Mouse (Mus musculus) kidney, postnatal 4 days (tissue): ENCODE results near the gene March2.
"Not testable (repeated sequence)": the region's sequence is repeated elsewhere in the genome, so short reads cannot be mapped to it uniquely, and the experiment has no call there.

Source experiments
- DNase-seq, 2 experiments: peaks; one replicate each; pipeline ENCODE4 v3.0.0; 2021; ENCODE audit warnings: mixed read lengths in 2 of 2

Gene March2

DNA sequence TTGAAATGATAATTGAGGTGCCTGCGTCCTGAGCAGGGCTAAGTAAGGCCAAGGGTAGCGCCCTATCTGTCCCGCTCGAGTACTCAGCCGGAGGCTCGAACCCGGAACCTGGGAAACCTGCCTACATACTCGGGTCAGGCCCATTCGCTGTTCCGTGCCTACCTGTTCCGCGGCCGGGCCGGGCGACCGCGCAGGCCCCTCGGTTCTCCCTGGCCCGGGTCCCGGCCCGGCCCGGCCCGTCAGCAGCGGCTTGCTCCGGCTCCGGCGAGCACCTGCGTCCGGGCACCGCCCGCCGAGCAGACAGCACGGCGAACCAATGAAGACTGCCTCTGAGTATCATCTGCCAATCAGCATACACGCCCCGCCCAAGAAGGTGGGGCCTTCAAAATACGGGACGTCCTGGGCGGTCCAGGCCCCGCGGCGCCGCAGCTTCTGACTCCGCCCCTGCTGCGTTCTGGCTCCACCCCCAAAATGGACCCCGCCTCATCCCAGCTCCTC lies at the start of gene March2:
Gene March2 (minus strand): TSS at position 287 of the 498 bp plus-strand sequence.
- peak; percentile 99 for DNase-seq

- DNase-seq, result no peak
Measured at GRCm38 (mm10) chr17:33766389-33766788, 47.9 kb upstream of the March2 start.

- peak; percentile 99 to 100 for DNase-seq
Measured at GRCm38 (mm10) chr17:33760255-33761165, 42.0 kb upstream of the March2 start, which contains the start of gene Rab11b. Rab11b (minus strand) TSS chr17:33760530.

DNA sequence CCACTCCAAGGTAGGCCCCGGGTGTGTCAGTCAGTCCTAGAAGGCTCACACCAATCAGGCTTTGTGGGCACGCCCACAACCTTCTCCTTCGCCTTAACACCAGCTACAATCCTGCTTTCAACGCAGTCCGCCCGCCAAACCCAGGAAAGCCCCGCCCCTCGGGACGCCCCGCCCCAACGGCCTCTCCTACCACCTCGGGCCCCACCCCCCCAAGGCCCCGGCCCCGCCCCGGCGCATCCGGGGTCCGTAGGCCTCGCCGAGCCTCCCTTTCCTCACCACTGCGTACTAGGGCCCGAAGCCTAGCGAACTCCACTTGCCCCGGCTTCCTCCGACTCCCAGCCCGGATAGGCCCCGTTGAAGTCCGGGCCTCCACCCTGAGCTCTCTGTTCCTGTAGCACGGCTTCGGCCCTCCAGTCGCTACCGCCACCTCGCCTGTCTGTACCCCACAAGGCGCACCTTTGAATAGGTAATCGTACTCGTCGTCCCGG lies 41.3 kb upstream of the March2 start:
- peak; percentile 99 for DNase-seq

DNA sequence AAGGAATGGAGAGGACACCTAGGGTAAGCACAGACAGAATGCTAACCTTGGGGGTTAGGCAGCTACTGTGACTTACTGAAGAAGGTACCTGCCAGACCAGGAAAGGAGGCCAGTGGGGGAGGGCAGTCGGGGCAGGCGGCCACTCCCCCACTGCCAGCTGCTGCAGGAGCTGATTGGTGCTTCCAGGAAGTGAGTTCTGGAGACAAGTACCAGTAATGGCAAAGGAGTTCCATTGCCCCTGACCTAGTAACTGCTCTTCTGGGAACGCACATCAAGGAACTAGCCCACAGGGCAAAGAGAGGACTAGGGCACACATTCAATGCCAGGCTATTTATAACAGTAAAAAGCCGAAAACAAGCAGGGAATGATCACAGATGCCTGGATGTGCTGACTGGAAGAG lies 38.8 kb upstream of the March2 start:
- DNase-seq, result peak; percentile 42 to 56

DNA sequence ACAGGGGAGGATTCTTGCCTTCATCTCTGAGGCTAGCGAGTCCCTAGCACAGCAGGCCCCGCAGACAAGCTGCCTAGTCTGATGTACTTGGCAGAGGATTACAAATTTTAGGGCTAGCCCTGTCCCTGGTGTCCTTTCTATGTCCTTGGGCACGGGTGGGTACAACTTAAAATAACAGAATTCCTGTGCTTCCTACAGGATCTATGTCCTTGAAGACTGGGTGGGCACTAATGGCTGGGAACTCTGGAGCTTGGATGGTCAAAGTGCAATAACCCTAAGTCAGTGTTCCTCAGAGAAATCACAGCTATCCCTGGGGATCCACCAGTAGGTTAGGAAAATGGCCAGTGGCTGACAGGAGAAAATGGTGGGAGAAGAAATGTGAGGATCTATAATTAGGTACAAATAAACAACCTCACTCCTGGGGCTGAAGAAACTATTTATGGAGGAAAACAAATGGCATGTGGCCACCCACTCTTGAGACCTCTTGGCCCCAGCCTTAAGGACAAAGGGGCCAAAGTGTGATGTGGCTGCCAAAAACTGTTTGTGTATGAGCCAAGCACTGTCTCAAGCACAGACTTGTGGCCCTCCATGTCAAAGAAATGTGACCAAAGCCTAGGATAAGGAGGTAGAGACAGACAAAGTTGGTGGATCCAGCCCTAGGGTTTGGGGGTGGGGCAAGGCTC lies 37.8 kb upstream of the March2 start:
- DNase-seq, result no peak

DNA sequence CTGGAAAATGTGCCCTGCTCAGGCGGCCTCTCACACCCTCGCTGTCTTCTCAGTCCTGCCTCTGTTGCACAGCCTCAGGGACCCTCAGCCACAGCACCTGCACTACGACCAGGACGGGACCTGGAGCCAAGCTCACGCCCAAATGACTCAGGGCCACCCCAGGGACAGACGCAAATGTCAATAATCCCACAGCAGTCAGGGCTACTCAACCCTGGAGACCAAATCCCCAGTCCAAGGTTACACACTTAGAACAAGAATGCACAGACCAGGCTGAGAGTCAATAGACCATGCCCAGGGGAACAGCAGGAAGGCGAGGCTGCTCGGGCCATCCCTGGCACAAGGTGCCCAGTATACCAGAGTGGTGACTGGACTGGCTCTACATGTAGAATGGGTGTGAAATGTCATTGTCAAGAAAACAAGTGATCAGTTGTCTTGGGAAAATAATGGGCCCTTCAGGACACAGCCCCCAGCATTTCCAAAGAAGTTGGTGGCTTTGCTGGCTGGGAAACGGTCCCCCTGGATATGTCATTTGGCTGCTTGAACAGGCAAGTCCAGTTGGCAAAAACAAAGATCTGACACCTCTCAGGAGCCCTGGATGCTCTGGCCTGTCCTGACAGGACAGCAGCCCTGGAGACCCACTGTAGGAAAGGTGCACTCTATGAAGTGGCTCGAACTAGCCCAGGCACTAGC lies 37.1 kb upstream of the March2 start:
- peak in 1 of 2 experiments; percentile 30 for DNase-seq

- no peak for DNase-seq
Measured at GRCm38 (mm10) chr17:33754656-33755055, 36.2 kb upstream of the March2 start.

DNA sequence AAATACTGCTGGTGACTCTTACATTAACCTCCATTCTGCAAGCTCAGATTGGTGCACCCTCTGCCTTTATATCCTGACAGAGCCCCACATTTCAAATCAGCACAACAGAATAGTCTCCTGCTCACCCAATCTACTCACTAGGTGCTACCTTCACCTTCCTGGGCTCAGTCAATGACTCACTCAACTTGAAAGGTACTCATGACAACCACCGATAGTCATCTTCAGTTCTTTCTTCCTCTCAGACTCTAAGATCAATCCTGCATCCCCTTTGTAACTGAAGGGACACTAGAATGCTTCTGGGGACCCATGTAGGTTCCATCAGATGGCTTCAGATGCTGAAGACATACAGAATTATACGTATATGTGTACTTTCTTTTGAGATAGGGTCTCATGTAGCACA lies 33.8 kb upstream of the March2 start:
- no peak for DNase-seq

DNA sequence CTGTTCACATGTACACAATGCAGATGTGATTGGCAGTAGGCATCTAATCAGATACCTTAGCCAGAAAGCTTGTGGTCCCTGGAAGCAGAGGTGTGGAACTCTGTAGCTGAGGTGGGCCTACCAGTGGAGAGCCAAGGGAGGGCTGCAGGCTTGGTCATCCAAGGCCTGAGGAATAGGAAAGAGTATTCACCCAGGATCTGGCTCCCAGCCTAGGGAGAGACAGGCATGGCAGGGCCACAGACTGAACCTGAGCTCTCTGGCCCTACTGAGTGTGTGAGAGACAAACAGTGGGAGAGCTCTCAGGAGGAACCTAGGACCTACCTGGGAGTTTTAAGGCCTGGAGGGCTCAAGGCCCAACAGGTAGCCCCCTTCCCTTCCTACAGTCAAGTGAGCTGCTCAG lies 32.7 kb upstream of the March2 start:
- DNase-seq, result no peak

DNA sequence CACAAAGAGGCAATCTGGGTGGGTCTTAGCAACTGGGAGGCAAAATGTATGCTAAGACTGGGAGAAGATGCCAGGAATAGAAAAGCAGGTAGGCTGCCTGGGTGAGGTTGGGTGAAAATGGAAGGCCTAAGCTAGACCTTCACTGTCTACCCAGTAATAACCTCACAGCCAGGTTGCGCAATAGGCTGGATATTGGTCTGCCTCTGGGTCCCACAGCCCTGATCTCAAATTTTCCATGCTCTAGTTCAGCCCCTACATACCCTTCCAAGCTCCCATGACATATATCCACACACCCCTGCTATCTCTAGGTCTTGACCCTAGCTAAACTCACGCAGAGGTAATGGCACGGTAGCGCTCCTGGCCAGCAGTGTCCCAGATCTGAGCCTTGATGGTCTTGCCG lies 31.0 kb upstream of the March2 start:
- no peak for DNase-seq

GRCm38 (mm10) chr17:33746011-33746410 lies 27.5 kb upstream of the March2 start:
- DNase-seq, result peak; percentile 41 to 53

DNA sequence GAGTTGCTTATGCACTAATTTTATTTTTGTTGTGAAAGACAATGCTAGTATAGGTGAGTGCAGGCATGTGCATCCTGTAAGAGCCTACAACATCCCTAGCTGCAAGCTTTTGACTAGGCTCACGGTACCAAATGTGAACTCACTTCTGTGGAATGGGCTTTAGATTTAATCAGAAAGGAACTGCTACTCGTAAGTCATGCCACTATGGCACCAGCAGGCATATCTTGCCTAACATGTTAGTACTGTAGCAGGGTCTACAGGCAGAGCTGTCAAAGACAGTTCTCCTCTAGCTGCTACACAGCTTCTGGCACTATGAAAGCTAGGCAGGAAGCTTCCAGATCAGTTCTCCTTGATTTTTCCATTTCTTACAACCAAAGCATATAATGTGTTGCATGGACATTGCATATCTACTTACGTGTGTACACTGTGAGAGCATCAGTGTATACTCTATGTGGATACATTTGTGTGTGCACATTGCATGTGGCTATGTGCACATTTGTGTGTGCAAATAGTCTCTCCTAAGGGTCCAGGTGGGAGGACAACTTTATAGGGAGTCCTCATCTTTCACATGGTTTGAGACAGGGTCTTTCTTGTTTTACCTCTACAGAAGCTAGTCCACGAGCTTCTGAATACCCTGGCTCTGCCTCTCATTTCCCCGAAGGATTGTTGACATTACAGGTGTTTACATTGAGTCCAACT lies 26.4 kb upstream of the March2 start:
- no peak for DNase-seq

DNA sequence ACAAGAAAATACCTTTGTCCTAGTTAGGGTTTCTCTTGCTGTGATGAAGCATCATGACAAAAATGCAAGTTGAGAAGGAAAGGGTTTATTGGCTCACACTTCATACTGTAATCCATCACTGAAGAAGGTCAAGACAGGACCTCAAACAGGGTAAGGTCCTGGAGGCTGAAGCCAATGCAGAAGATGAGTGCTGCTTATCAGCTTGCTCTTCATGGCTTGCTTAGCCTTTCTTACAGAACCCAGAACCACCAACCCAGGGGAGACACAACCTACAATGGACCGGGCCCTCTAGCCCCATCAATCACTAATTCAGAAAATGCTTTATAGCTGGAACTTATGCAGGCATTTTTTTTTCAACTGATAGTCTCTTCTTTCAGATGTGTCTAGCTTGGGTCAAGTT lies 23.9 kb upstream of the March2 start:
- no peak for DNase-seq

- DNase-seq, result not testable (repeated sequence)
Measured at GRCm38 (mm10) chr17:33733526-33733925, 15.1 kb upstream of the March2 start.

GRCm38 (mm10) chr17:33732556-33733083 lies 14.2 kb upstream of the March2 start:
- DNase-seq, result peak in 1 of 2 experiments; percentile 31

DNA sequence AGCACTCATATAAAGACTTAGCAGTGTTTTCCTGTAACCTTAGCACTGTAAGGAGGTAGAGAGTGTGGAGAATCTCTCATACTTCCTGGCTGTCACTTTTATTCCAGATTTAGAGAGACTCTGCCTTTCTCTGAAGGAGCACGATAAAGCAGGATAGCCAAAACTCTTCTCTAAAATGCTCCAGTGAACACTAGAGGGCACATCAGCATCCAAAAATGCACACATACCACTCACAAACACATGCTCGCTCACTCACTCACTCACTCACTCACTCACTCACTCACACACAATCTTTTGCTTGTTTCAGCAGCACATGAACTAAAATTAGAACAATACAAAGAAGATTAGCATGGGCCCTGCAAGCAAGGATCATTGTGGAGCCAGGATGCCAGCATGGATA lies 10.7 kb upstream of the March2 start:
- no peak for DNase-seq

DNA sequence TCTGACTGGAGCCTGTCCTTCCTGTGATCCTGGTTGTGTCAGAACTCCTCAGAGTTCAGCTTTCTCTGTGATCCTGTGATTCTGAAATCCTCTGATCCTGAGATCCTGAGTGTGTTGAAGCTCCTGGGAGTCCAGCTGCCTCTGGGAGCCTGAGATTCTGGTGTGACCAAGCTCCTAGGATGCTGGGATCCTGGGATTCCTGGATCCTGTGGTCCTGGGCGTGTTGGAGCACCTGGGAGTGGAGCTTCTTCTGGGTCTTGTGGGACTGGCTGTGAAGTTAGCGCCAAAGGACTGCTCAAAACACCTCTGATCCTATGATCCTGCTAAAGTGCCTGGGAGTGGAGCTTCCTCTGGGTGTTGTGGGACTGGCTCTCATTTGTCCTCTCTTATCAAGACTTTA lies 9.9 kb upstream of the March2 start:
- DNase-seq, result no peak

DNA sequence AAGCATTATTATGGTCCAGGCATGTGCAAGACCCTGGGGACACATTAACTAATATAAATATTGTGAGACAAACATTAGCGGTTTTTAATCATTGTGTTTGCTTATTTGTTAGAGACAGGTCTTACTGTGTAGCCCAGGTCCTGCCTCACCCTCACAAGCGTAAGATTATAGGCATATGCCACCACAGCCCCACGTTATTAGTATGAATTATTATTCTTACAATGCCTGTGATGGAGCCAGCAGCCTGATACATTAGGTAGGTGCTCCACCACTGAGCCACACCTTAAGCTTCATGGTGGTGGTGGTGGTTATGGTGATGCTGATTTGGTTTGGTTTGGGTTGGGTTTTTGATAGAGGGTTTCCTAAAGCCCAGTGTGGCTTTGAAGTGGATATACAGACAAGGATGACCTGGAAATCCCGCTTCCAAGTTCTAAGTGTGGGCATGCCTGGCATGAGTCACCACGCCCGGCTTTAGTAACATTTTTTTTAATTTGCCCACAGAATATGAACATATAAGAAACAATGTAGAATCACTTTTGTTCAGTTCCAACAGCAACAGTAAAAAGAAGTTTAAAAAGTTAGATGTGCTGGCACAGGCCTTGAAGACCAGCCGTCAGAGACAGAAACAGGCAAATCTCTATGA lies 1.4 kb upstream of the March2 start:
- no peak for DNase-seq

DNA sequence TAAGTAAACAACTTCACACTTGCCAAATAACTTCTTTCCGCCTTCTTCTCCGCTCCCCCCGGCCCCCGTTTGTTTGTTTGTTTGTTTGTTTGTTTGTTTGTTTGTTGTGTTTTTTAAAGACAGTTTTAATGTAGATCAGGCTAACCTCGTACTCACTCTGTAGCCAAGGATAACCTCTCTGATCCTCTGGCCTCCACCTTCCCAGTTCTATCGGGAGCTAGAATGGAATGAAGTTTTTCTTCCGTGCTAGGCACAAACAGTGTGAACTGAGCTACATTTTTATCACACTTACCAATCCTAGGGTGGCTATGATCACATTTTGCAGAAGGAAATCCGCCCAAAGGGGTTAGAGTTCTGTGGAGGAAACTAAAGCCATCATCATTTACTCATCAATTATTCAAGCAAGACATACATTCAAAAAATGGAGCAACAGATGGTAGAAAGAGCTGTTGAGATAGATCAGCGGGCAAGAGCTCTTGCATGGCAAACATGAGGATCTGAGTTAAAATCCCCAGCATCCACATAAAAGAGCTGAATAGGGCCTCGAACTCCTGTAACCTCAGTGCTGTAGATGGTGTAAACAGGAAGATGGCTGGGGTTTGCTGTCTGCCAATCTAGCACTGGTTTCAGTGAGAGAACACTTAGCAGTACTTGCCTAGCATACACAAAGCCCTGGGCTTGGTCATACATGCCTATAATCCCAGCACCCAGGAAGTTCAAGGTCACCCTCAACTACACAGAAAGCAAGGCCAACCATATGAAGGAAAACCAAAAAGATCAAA lies 665 bp upstream of the March2 start:
- DNase-seq, result no peak

- DNase-seq, result no peak
Measured at GRCm38 (mm10) chr17:33717982-33718381, 488 bp downstream of the March2 start.
